Mouse (Mus musculus) midbrain, postnatal 0 days (tissue): Measurements from ENCODE around the gene Fbrs. TPM values are rescaled to one million over a fixed set of nuclear protein-coding genes. Genes with fewer than 3 reads are reported as not detected.
A peak's percentile ranks its signal among the peaks of the same experiment; 100 is the strongest.

Experiments used
- ATAC-seq: fragments of 200-750 bp; cut with Nextera tagmentation; 2 replicates; pipeline ENCODE4 v1.8.0; 2017; ENCODE audit warnings: moderate number of reproducible peaks, mild to moderate bottlenecking, moderate TSS enrichment, moderate library complexity; ENCODE audit not compliant: low FRiP score
- DNase-seq: peaks from one replicate; pipeline ENCODE4 v3.0.0-alpha.2; 2015; ENCODE audit warnings: low spot score
- H3K27ac ChIP-seq: fragments of 300-500 bp; sonication (generic); 2 replicates; pipeline ENCODE4 v1.5.1; 2014; ENCODE audit warnings: low read depth, mild to moderate bottlenecking, low read length, mixed read lengths
- H3K27me3 ChIP-seq: fragments of 300-500 bp; sonication (generic); 2 replicates; pipeline ENCODE4 v1.6.1; 2014; ENCODE audit warnings: low read length, control low read depth, mixed read lengths; ENCODE audit not compliant: insufficient read depth
- H3K36me3 ChIP-seq: fragments of 300-500 bp; sonication (generic); 2 replicates; pipeline ENCODE4 v1.6.1; 2014; ENCODE audit warnings: low read length, control low read depth, mixed read lengths; ENCODE audit not compliant: insufficient read depth
- H3K4me1 ChIP-seq: fragments of 300-500 bp; sonication (generic); 2 replicates; pipeline ENCODE4 v1.6.1; 2014; ENCODE audit warnings: mild to moderate bottlenecking, control low read depth, antibody characterized with exemption, low read length, mixed read lengths; ENCODE audit not compliant: insufficient read depth
- H3K4me2 ChIP-seq: fragments of 300-500 bp; sonication (generic); 2 replicates; pipeline ENCODE4 v1.6.1; 2014; ENCODE audit warnings: low read depth, mild to moderate bottlenecking, low read length, mixed read lengths; ENCODE audit not compliant: poor library complexity, severe bottlenecking
- H3K4me3 ChIP-seq: fragments of 300-500 bp; sonication (generic); 2 replicates; pipeline ENCODE4 v1.5.1; 2014; ENCODE audit warnings: low read depth, mild to moderate bottlenecking, low read length, moderate library complexity
- H3K9ac ChIP-seq: fragments of 300-500 bp; sonication (generic); replicated peaks from 2 replicates; pipeline ENCODE4 v1.6.1; 2014; ENCODE audit warnings: mild to moderate bottlenecking, low read length, moderate library complexity, mixed read lengths; ENCODE audit not compliant: poor library complexity, severe bottlenecking
- H3K9me3 ChIP-seq: fragments of 300-500 bp; sonication (generic); 2 replicates; pipeline ENCODE4 v1.6.1; 2016; ENCODE audit warnings: low read length, control low read depth
- CTCF ChIP-seq: IDR thresholded peaks from 2 replicates; pipeline ENCODE4 v1.5.1; 2016; ENCODE audit warnings: antibody characterized with exemption, mild to moderate bottlenecking
- WGBS: fragments of 180-500 bp; shearing (Covaris S2); extraction: QIAGEN DNeasy Blood & Tissue Kit; methylation state at CpG from one replicate; pipeline ENCODE4 v1.1.7; 2014; 5-methylcytosine and 5-hydroxymethylcytosine counted together
- polyA plus RNA-seq: library from polyadenylated mRNA; unstranded; fragments of >200 nt; fragmentation: Nextera tagmentation; extraction: Ambion mirVana; gene quantifications from 2 replicates; pipeline ENCODE4 v1.2.1, GENCODE M21; 2015
- total RNA-seq: library from RNA; depleted of rRNA; stranded (reverse); fragments of >200 nt; gene quantifications from 2 replicates; pipeline ENCODE4 v1.2.3, GENCODE M21; 2014

Gene Fbrs
- total and polyA plus RNA-seq, 2 experiments from 2014 or later: 11.8 to 41.0 TPM

- 0% methylated on average over 37 of the region's 37 CpGs for WGBS
- ATAC-seq: peak; percentile 99
- DNase-seq: peak; percentile 98
Observed at GRCm38 (mm10) chr7:127511808-127512230, 32.8 kb downstream of the Fbrs start, which contains the start of gene Srcap. Srcap (plus strand) TSS chr7:127511983.

GRCm38 (mm10) chr7:127512231-127513015, 33.4 kb downstream of the Fbrs start:
- Histone ChIP-seq H3K4me1 (peaks cover 3% of the 10 kb centered on the region; the same call in 1 of the 2 replicates), H3K9me3 (no peaks in the 10 kb centered on the region), H3K36me3 (peaks cover 20% of the 10 kb centered on the region), H3K4me2 (peak overlapping the region; percentile 60), H3K4me3 (peak overlapping the region; percentile 75), H3K27ac (peak overlapping the region; percentile 98), H3K9ac (peak overlapping the region; percentile 94), H3K27me3 (no peaks in the 10 kb centered on the region)
- DNase-seq: peak; percentile 94
- peak; percentile 91 for ATAC-seq
- WGBS: under 1% methylated on average over 44 of the region's 93 CpGs
- TF ChIP-seq CTCF: no peak

More at GRCm38 (mm10) chr7:127511808-127512230, 32.8 kb downstream of the Fbrs start, which contains the start of gene Srcap:
- Histone ChIP-seq H3K9me3 (no peaks in the 10 kb centered on the region), H3K4me2 (peak within 1 kb of the TSS; percentile 60), H3K9ac (peak within 1 kb of the TSS; percentile 94), H3K27ac (peak within 1 kb of the TSS; percentile 98), H3K4me3 (peak within 1 kb of the TSS; percentile 75), H3K36me3 (peaks cover 15% of the 10 kb centered on the region), H3K27me3 (no peaks in the 10 kb centered on the region), H3K4me1 (peaks cover 3% of the 10 kb centered on the region; the same call in 1 of the 2 replicates)
- no peak for TF ChIP-seq CTCF

- DNase-seq: no peak
- no peak for TF ChIP-seq CTCF
- Histone ChIP-seq H3K9ac (peak overlapping the region; percentile 94), H3K9me3 (no peaks in the 10 kb centered on the region), H3K4me2 (peak overlapping the region; percentile 60), H3K36me3 (peaks cover 22% of the 10 kb centered on the region), H3K27ac (peak overlapping the region; percentile 98; the same call in 1 of the 2 replicates), H3K27me3 (no peaks in the 10 kb centered on the region), H3K4me3 (peak overlapping the region; percentile 75), H3K4me1 (peaks cover 3% of the 10 kb centered on the region; the same call in 1 of the 2 replicates)
- no peak for ATAC-seq
- 44% methylated on average over 8 of the region's 8 CpGs for WGBS
Observed at GRCm38 (mm10) chr7:127513016-127513390, 34.0 kb downstream of the Fbrs start.

- H3K9ac ChIP-seq: no peak overlapping the region
- no peak for TF ChIP-seq CTCF
- peak overlapping the region; percentile 2; the same call in 1 of the 2 replicates for H3K4me2 ChIP-seq
- no peaks in the 10 kb centered on the region for H3K9me3 ChIP-seq
- peaks cover 3% of the 10 kb centered on the region; the same call in 1 of the 2 replicates for H3K4me1 ChIP-seq
- WGBS: 90% methylated on average over 3 of the region's 3 CpGs
- no peaks in the 10 kb centered on the region for H3K27me3 ChIP-seq
- DNase-seq: no peak
- H3K4me3 ChIP-seq: peak overlapping the region; percentile 75; the same call in 1 of the 2 replicates
- peaks cover 23% of the 10 kb centered on the region for H3K36me3 ChIP-seq
- ATAC-seq: no peak
- H3K27ac ChIP-seq: no peak overlapping the region
Observed at GRCm38 (mm10) chr7:127513781-127514180, 34.8 kb downstream of the Fbrs start.

GRCm38 (mm10) chr7:127515846-127516245, 36.8 kb downstream of the Fbrs start:
- 91% methylated on average over 7 of the region's 7 CpGs for WGBS
- no peak overlapping the region for H3K9ac ChIP-seq
- no peaks in the 10 kb centered on the region for H3K27me3 ChIP-seq
- peaks cover 34% of the 10 kb centered on the region for H3K36me3 ChIP-seq
- H3K27ac ChIP-seq: no peak overlapping the region
- DNase-seq (no peak), ATAC-seq (no peak)
- no peak for TF ChIP-seq CTCF
- no peak overlapping the region for H3K4me2 ChIP-seq
- H3K4me3 ChIP-seq: no peak overlapping the region
- peaks cover 3% of the 10 kb centered on the region; the same call in 1 of the 2 replicates for H3K4me1 ChIP-seq
- H3K9me3 ChIP-seq: no peaks in the 10 kb centered on the region

- TF ChIP-seq CTCF: no peak
- Histone ChIP-seq H3K9ac (no peak overlapping the region), H3K4me1 (peaks cover 3% of the 10 kb centered on the region; the same call in 1 of the 2 replicates), H3K4me3 (no peak overlapping the region), H3K9me3 (no peaks in the 10 kb centered on the region), H3K36me3 (peaks cover 38% of the 10 kb centered on the region), H3K27ac (no peak overlapping the region), H3K4me2 (no peak overlapping the region), H3K27me3 (no peaks in the 10 kb centered on the region)
- WGBS: 95% methylated on average over 6 of the region's 7 CpGs
- ATAC-seq: no peak
- no peak for DNase-seq
Observed at GRCm38 (mm10) chr7:127516344-127516743, 37.3 kb downstream of the Fbrs start.
